Mouse (Mus musculus): ENCODE results near the gene Notch2.

DNA sequence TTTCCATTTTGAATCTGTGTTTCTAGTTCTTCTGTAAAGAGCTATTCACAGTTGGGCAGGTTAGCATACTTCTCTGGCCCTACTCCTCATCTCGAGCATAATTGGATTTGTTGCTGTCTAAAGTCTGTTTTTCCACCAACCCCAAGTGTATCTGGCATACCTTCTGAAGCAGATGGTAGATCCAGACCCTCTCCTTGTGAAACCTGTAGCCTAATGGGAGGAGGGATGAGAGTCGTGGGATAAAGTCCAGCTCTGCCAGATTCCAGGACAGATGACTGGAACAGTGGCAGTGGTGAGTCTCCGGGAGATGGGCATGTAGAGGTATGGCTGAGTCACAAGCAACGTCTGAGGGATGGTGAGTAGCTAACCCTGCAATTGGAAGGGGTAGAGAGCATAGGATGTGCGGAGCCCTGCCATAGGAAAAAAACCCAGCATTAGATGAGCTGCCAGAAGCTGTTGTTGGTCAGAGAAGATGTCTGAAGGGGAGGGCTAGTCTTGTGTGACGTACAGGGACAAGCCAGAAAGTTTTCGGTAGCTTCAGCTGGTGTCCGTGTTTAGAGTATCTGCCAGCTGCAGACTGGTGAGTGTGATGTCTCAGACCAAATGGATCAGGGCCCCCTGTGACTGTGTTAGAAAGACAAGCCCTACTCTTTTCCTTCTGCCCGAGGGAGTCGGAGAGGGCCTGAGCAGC lies 79.5 kb downstream of the Notch2 start:
- no peak for TF ChIP-seq POLR2A (IDR thresholded peaks at IDR 0.05; ENCODE audit: control insufficient read depth, extremely low read depth, insufficient read depth, low read length, poor library complexity)
- TF ChIP-seq CTCF (IDR thresholded peaks at IDR 0.05; ENCODE audit: borderline replicate concordance, control insufficient read depth, extremely low read depth, insufficient read depth, low read length, poor library complexity) = no peak

All from thymus, adult 2 months (tissue).